Mouse (Mus musculus) right cerebral cortex, postnatal 36 days (tissue): Measurements from ENCODE around the gene Vmn2r42.
"Not testable (repeated sequence)": the region's sequence is repeated elsewhere in the genome, so short reads cannot be mapped to it uniquely, and the experiment has no call there.

Experiments
- DNase-seq, 2 experiments: peaks; one replicate each; pipeline ENCODE4 v3.0.0; 2022; ENCODE audit warnings: low spot score in 2 of 2, mixed read lengths in 1 of 2

Vmn2r42 gene

GRCm38 (mm10) chr7:8200220-8200619 is at the start of gene Vmn2r42:
Gene Vmn2r42, minus strand, starts transcription at chr7:8200320.
- not testable (repeated sequence) for DNase-seq

- DNase-seq: not testable (repeated sequence)
Measured at GRCm38 (mm10) chr7:8161554-8161953, 38.6 kb downstream of the Vmn2r42 start, which contains the start of gene Vmn2r41. Gene Vmn2r41, minus strand, starts transcription at chr7:8161654.
